Mouse (Mus musculus): ENCODE measurements at regions not wholly inside any gene's neighbourhood (a gene's known extent, or its start where the extent isn't known, plus 50 kb on each side); places are given as distances from the start of the nearest gene placed in this dataset.
"Not testable (repeated sequence)": the region's sequence is repeated elsewhere in the genome, so short reads cannot be mapped to it uniquely, and the experiment has no call there.

- not testable (repeated sequence) for H3K27ac ChIP-seq (replicated peaks); H3K27me3 ChIP-seq (replicated peaks); H3K4me2 ChIP-seq; H3K9me3 ChIP-seq; H3K9ac ChIP-seq; ATAC-seq (ENCODE audit: extremely low read depth, insufficient number of reproducible peaks, low FRiP score, low TSS enrichment); H3K4me3 ChIP-seq; H3K36me3 ChIP-seq; H3K4me1 ChIP-seq
Measured at GRCm38 (mm10) chr8:19976461-19976860, 73.3 kb downstream of the Gm31371 start.

- WGBS: 9% methylated on average over 32 of the region's 42 CpGs
- no peaks in the 10 kb centered on the region for H3K27me3 ChIP-seq (replicated peaks)
- no peak for ATAC-seq (ENCODE audit: extremely low read depth, insufficient number of reproducible peaks, low FRiP score, low TSS enrichment)
Measured at GRCm38 (mm10) chr8:19979536-19980345, 76.5 kb downstream of the Gm31371 start.

GRCm38 (mm10) chr8:19980346-19980726, 77.1 kb downstream of the Gm31371 start:
- not testable (repeated sequence) for ATAC-seq (ENCODE audit: extremely low read depth, insufficient number of reproducible peaks, low FRiP score, low TSS enrichment); H3K27ac ChIP-seq (replicated peaks); H3K27me3 ChIP-seq (replicated peaks); H3K4me1 ChIP-seq
- Histone ChIP-seq H3K9ac (peak overlapping the region; percentile 84), H3K36me3 (peaks cover 23% of the 10 kb centered on the region), H3K4me3 (peak overlapping the region; percentile 64), H3K4me2 (peak overlapping the region; percentile 80), H3K9me3 (peaks cover 23% of the 10 kb centered on the region)
- 18% methylated on average over 26 of the region's 26 CpGs for WGBS

More at GRCm38 (mm10) chr8:19979536-19980345, 76.5 kb downstream of the Gm31371 start:
- H3K4me2 ChIP-seq: peak overlapping the region; percentile 80
- no peak overlapping the region for H3K27ac ChIP-seq (replicated peaks)
- peaks cover 4% of the 10 kb centered on the region for H3K4me1 ChIP-seq
- peaks cover 23% of the 10 kb centered on the region for H3K36me3 ChIP-seq
- H3K9ac ChIP-seq: peak overlapping the region; percentile 84
- peak overlapping the region; percentile 64 for H3K4me3 ChIP-seq
- H3K9me3 ChIP-seq: peaks cover 23% of the 10 kb centered on the region

GRCm38 (mm10) chr8:20008106-20008505, 104.9 kb downstream of the Gm31371 start:
- ATAC-seq (ENCODE audit: extremely low read depth, insufficient number of reproducible peaks, low FRiP score, low TSS enrichment); H3K9me3 ChIP-seq: not testable (repeated sequence)
- 75% methylated on average over 3 of the region's 3 CpGs for WGBS

GRCm38 (mm10) chr8:20010947-20011346, 107.8 kb downstream of the Gm31371 start:
- H3K4me1 ChIP-seq; H3K9ac ChIP-seq; H3K27ac ChIP-seq (replicated peaks); H3K4me2 ChIP-seq; H3K4me3 ChIP-seq; H3K27me3 ChIP-seq (replicated peaks); ATAC-seq (ENCODE audit: extremely low read depth, insufficient number of reproducible peaks, low FRiP score, low TSS enrichment); H3K9me3 ChIP-seq: not testable (repeated sequence)
- H3K36me3 ChIP-seq: peaks cover 37% of the 10 kb centered on the region
- WGBS: 65% methylated on average over 8 of the region's 8 CpGs

More at GRCm38 (mm10) chr8:20008106-20008505, 104.9 kb downstream of the Gm31371 start:
- H3K27ac ChIP-seq (replicated peaks); H3K4me1 ChIP-seq; H3K4me2 ChIP-seq; H3K4me3 ChIP-seq; H3K27me3 ChIP-seq (replicated peaks); H3K9ac ChIP-seq: not testable (repeated sequence)
- H3K36me3 ChIP-seq: peaks cover 29% of the 10 kb centered on the region

GRCm38 (mm10) chr8:20013278-20013677, 110.1 kb downstream of the Gm31371 start:
- 70% methylated on average over 7 of the region's 7 CpGs for WGBS
- not testable (repeated sequence) for ATAC-seq (ENCODE audit: extremely low read depth, insufficient number of reproducible peaks, low FRiP score, low TSS enrichment)

GRCm38 (mm10) chr8:20014451-20015130, 111.4 kb downstream of the Gm31371 start:
- H3K27me3 ChIP-seq (replicated peaks); H3K9ac ChIP-seq; H3K4me2 ChIP-seq; H3K27ac ChIP-seq (replicated peaks); H3K4me3 ChIP-seq; H3K9me3 ChIP-seq; ATAC-seq (ENCODE audit: extremely low read depth, insufficient number of reproducible peaks, low FRiP score, low TSS enrichment); H3K4me1 ChIP-seq: not testable (repeated sequence)
- WGBS: 57% methylated on average over 5 of the region's 5 CpGs
- peaks cover 37% of the 10 kb centered on the region for H3K36me3 ChIP-seq

More at GRCm38 (mm10) chr8:20013278-20013677, 110.1 kb downstream of the Gm31371 start:
- not testable (repeated sequence) for H3K9ac ChIP-seq; H3K27ac ChIP-seq (replicated peaks); H3K9me3 ChIP-seq; H3K4me2 ChIP-seq; H3K4me1 ChIP-seq; H3K4me3 ChIP-seq; H3K27me3 ChIP-seq (replicated peaks)
- peaks cover 40% of the 10 kb centered on the region for H3K36me3 ChIP-seq

GRCm38 (mm10) chr8:20015411-20016081, 112.4 kb downstream of the Gm31371 start:
- not testable (repeated sequence) for H3K4me2 ChIP-seq; ATAC-seq (ENCODE audit: extremely low read depth, insufficient number of reproducible peaks, low FRiP score, low TSS enrichment); H3K27ac ChIP-seq (replicated peaks); H3K4me3 ChIP-seq; H3K9ac ChIP-seq; H3K9me3 ChIP-seq; H3K27me3 ChIP-seq (replicated peaks); H3K4me1 ChIP-seq
- 85% methylated on average over 6 of the region's 6 CpGs for WGBS
- H3K36me3 ChIP-seq: peaks cover 30% of the 10 kb centered on the region

GRCm38 (mm10) chr8:20016082-20016840, 113.1 kb downstream of the Gm31371 start:
- WGBS: 83% methylated on average over 17 of the region's 17 CpGs
- not testable (repeated sequence) for H3K9me3 ChIP-seq; H3K9ac ChIP-seq; H3K27ac ChIP-seq (replicated peaks); H3K4me3 ChIP-seq; H3K4me1 ChIP-seq; H3K27me3 ChIP-seq (replicated peaks); H3K4me2 ChIP-seq; ATAC-seq (ENCODE audit: extremely low read depth, insufficient number of reproducible peaks, low FRiP score, low TSS enrichment)
- peaks cover 29% of the 10 kb centered on the region for H3K36me3 ChIP-seq

GRCm38 (mm10) chr8:20025521-20025920, 122.3 kb downstream of the Gm31371 start:
- not testable (repeated sequence) for H3K4me3 ChIP-seq; H3K4me1 ChIP-seq; H3K27me3 ChIP-seq (replicated peaks); H3K9me3 ChIP-seq; H3K36me3 ChIP-seq; ATAC-seq (ENCODE audit: extremely low read depth, insufficient number of reproducible peaks, low FRiP score, low TSS enrichment); H3K4me2 ChIP-seq; H3K27ac ChIP-seq (replicated peaks); H3K9ac ChIP-seq
- 60% methylated on average over 1 of the region's 2 CpGs for WGBS

- 62% methylated on average over 2 of the region's 2 CpGs for WGBS
- H3K9me3 ChIP-seq; H3K27ac ChIP-seq (replicated peaks); H3K9ac ChIP-seq; H3K4me3 ChIP-seq; H3K4me2 ChIP-seq; H3K27me3 ChIP-seq (replicated peaks); H3K36me3 ChIP-seq; H3K4me1 ChIP-seq; ATAC-seq (ENCODE audit: extremely low read depth, insufficient number of reproducible peaks, low FRiP score, low TSS enrichment): not testable (repeated sequence)
Measured at GRCm38 (mm10) chr8:20027956-20028355, 124.8 kb downstream of the Gm31371 start.
